Mouse (Mus musculus) right cerebral cortex, postnatal 14 days (tissue): Measurements from ENCODE around the gene Hspa12a.

Experiments used
- DNase-seq: peaks from one replicate; pipeline ENCODE4 v3.0.0; 2022

Hspa12a gene

GRCm38 (mm10) chr19:58859357-58859756, 84.1 kb downstream of the Hspa12a start:
- DNase-seq, result no peak

GRCm38 (mm10) chr19:58856129-58856855, 87.2 kb downstream of the Hspa12a start:
- DNase-seq, result peak; percentile 26

GRCm38 (mm10) chr19:58854899-58855298, 88.6 kb downstream of the Hspa12a start:
- no peak for DNase-seq

GRCm38 (mm10) chr19:58853036-58853735, 90.3 kb downstream of the Hspa12a start:
- DNase-seq, result no peak

GRCm38 (mm10) chr19:58850719-58851466, 92.6 kb downstream of the Hspa12a start:
- DNase-seq, result no peak

GRCm38 (mm10) chr19:58849333-58850131, 93.9 kb downstream of the Hspa12a start:
- no peak for DNase-seq

GRCm38 (mm10) chr19:58843606-58844005, 99.8 kb downstream of the Hspa12a start:
- no peak for DNase-seq

- DNase-seq, result no peak
Observed at GRCm38 (mm10) chr19:58840721-58841271, 102.7 kb downstream of the Hspa12a start.

GRCm38 (mm10) chr19:58839806-58840205, 103.6 kb downstream of the Hspa12a start:
- no peak for DNase-seq

- no peak for DNase-seq
Observed at GRCm38 (mm10) chr19:58839345-58839744, 104.1 kb downstream of the Hspa12a start.

GRCm38 (mm10) chr19:58838706-58839105, 104.7 kb downstream of the Hspa12a start:
- DNase-seq, result no peak

- DNase-seq, result no peak
Observed at GRCm38 (mm10) chr19:58833639-58834180, 109.7 kb downstream of the Hspa12a start.

GRCm38 (mm10) chr19:58832988-58833387, 110.5 kb downstream of the Hspa12a start:
- no peak for DNase-seq

- DNase-seq, result no peak
Observed at GRCm38 (mm10) chr19:58831280-58831922, 112.1 kb downstream of the Hspa12a start.

GRCm38 (mm10) chr19:58830182-58830581, 113.3 kb downstream of the Hspa12a start:
- no peak for DNase-seq

- DNase-seq, result peak; percentile 70
Observed at GRCm38 (mm10) chr19:58829575-58829974, 113.9 kb downstream of the Hspa12a start.

GRCm38 (mm10) chr19:58827656-58828055, 115.8 kb downstream of the Hspa12a start:
- no peak for DNase-seq

- DNase-seq, result no peak
Observed at GRCm38 (mm10) chr19:58824316-58824715, 119.1 kb downstream of the Hspa12a start.

GRCm38 (mm10) chr19:58823301-58823700, 120.2 kb downstream of the Hspa12a start:
- no peak for DNase-seq

GRCm38 (mm10) chr19:58822454-58823200, 120.8 kb downstream of the Hspa12a start:
- DNase-seq, result peak; percentile 85
